In the genomic region with DNA sequence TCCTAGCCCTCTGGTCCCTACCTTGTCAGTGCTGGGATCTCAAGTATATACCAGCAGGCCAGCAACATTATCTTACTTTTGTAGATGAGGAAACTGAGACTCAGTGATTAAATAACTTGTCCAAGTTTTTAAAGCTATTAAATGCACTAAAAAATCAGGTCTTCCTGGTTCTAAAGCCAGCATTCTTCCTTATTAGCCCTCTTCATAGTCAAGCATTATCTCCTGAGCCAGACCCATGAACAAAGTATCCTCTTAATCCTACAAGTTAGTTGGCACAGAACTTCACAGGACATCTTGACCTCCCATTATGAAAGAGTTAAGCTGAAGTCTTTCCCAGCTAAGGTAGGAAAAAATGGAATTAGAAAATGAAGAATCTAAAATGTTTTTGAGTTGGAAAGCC, we compare ENCODE assay signal across 23 mouse cellular contexts.
"Had no signal": no experiment of that assay in that cellular context is flagged by ENCODE, and none has a peak within 500 bp of the region (broad histone marks: within the 10 kb centered on the region; RNA-seq: fewer than 3 reads in every experiment).

No protein-coding gene starts in this region.

- H3K27ac ChIP-seq: gastrocnemius, adult 2 months; heart, embryonic 13.5 days; heart, embryonic 15.5 days; hindbrain, embryonic 13.5 days; hindbrain, embryonic 15.5 days; hindbrain, postnatal 0 days; intestine, embryonic 15.5 days; left cerebral cortex, adult 2 months; limb, embryonic 10.5 days; limb, embryonic 12.5 days; liver, embryonic 12.5 days; liver, embryonic 14.5 days had no signal

- H3K4me3 ChIP-seq: gastrocnemius, adult 2 months; heart, embryonic 13.5 days; heart, embryonic 15.5 days; hindbrain, embryonic 13.5 days; hindbrain, embryonic 15.5 days; intestine, embryonic 15.5 days; left cerebral cortex, adult 2 months; limb, embryonic 10.5 days; limb, embryonic 12.5 days; liver, embryonic 12.5 days had no signal

- DNase-seq: gastrocnemius, adult 2 months; gastrocnemius, postnatal 10 days; gastrocnemius, postnatal 25 days; heart, adult 18-20 months; heart, postnatal 14 days; heart, postnatal 36 days; kidney, adult 18-20 months; kidney, adult 8-10 months; kidney, postnatal 10 days; kidney, postnatal 25 days; kidney, postnatal 4 days; layer of hippocampus, adult 9-11 months had no signal

- H3K27me3 ChIP-seq: heart, embryonic 13.5 days; heart, embryonic 15.5 days; hindbrain, embryonic 13.5 days; hindbrain, embryonic 15.5 days; intestine, embryonic 15.5 days; limb, embryonic 12.5 days; liver, embryonic 12.5 days had no signal

- H3K4me1 ChIP-seq: heart, embryonic 13.5 days; heart, embryonic 15.5 days; hindbrain, embryonic 13.5 days; hindbrain, embryonic 15.5 days; intestine, embryonic 15.5 days; limb, embryonic 10.5 days; limb, embryonic 12.5 days; liver, embryonic 12.5 days had no signal

- H3K9me3 ChIP-seq: heart, embryonic 13.5 days; heart, embryonic 15.5 days; hindbrain, embryonic 13.5 days; hindbrain, embryonic 15.5 days; intestine, embryonic 15.5 days; limb, embryonic 10.5 days; limb, embryonic 12.5 days; liver, embryonic 12.5 days had no signal
